ENCODE assay signal across 19 mouse cellular contexts in genomic region chr1:151679883-151680613, GRCm38 (mm10).
A peak's percentile ranks its signal among the peaks of the same experiment; 100 is the strongest.
DNase-seq lines count a peak whose midpoint lies in the region; ATAC-seq and TF ChIP-seq lines count a peak whose summit lies in the region.
"Had no signal": no experiment of that assay in that cellular context is flagged by ENCODE, and none has a peak within 500 bp of the region (broad histone marks: within the 10 kb centered on the region; RNA-seq: fewer than 3 reads in every experiment).

No protein-coding gene starts in this region.

- H3K36me3 ChIP-seq in heart, embryonic 15.5 days, result no peaks in the 10 kb centered on the region
- H3K36me3 ChIP-seq in stomach, embryonic 14.5 days (ENCODE audit: control insufficient read depth, insufficient read depth, low read length), result no peaks in the 10 kb centered on the region
- H3K36me3 ChIP-seq in stomach, postnatal 0 days (ENCODE audit: control insufficient read depth, insufficient read depth, low read length), result no peaks in the 10 kb centered on the region
- H3K36me3 ChIP-seq in stomach, embryonic 15.5 days, result no peaks in the 10 kb centered on the region
- H3K36me3 ChIP-seq: hindbrain, embryonic 10.5 days; intestine, embryonic 15.5 days; midbrain, embryonic 12.5 days had no signal

- 90% methylated on average over 4 of the region's 4 CpGs for WGBS in heart, embryonic 15.5 days
- 93% methylated on average over 4 of the region's 4 CpGs for WGBS in stomach, embryonic 14.5 days
- 96% methylated on average over 4 of the region's 4 CpGs for WGBS in stomach, postnatal 0 days
- 86% methylated on average over 4 of the region's 4 CpGs for WGBS in stomach, embryonic 15.5 days

- no peaks in the 10 kb centered on the region for H3K9me3 ChIP-seq in heart, embryonic 15.5 days (replicated peaks)
- H3K9me3 ChIP-seq in stomach, embryonic 14.5 days (ENCODE audit: control insufficient read depth, low read depth, low read length), result no peaks in the 10 kb centered on the region
- no peaks in the 10 kb centered on the region for H3K9me3 ChIP-seq in stomach, postnatal 0 days (ENCODE audit: control insufficient read depth, low read length)
- H3K9me3 ChIP-seq in stomach, embryonic 15.5 days, result no peaks in the 10 kb centered on the region
- H3K9me3 ChIP-seq: hindbrain, embryonic 10.5 days; intestine, embryonic 15.5 days; midbrain, embryonic 12.5 days had no signal

- H3K4me1 ChIP-seq in heart, embryonic 15.5 days (replicated peaks), result peaks cover 38% of the 10 kb centered on the region
- 0 out of 2 replicates have a peak, but pooled peaks cover 20% of the 10 kb centered on the region for H3K4me1 ChIP-seq in stomach, embryonic 14.5 days (ENCODE audit: control insufficient read depth, insufficient read depth, low read length)
- H3K4me1 ChIP-seq in stomach, postnatal 0 days (replicated peaks; ENCODE audit: control insufficient read depth, insufficient read depth), result no peaks in the 10 kb centered on the region; the same call in 1 of the 2 replicates
- H3K4me1 ChIP-seq in stomach, embryonic 15.5 days, result peaks cover 18% of the 10 kb centered on the region
- H3K4me1 ChIP-seq: midbrain, embryonic 12.5 days had no signal

- DNase-seq in CD4-positive, CD25-positive, alpha-beta regulatory T cell, adult 2 months (ENCODE audit: low read depth, low spot score), result peak; percentile 20
- no peak for DNase-seq in heart, postnatal 10 days
- no peak for DNase-seq in stomach, postnatal 0 days (ENCODE audit: low spot score)
- DNase-seq: cerebellum, adult 11-12 months; cerebellum, postnatal 25 days; kidney, adult 9 months; kidney, postnatal 25 days; lung, embryonic 14.5 days; lung, postnatal 4 days; right cerebral cortex, postnatal 14 days; spleen, adult 18-20 months had no signal

- TF ChIP-seq CTCF in stomach, postnatal 0 days (IDR thresholded peaks at IDR 0.05; ENCODE audit: low read depth), result no peak

- 0 out of 2 replicates have a peak overlapping the region, but pooled peaks have one; percentile 4 for H3K27ac ChIP-seq in heart, embryonic 15.5 days
- no peak overlapping the region for H3K27ac ChIP-seq in stomach, embryonic 14.5 days (ENCODE audit: low read length)
- no peak overlapping the region for H3K27ac ChIP-seq in stomach, postnatal 0 days (replicated peaks)
- no peak overlapping the region for H3K27ac ChIP-seq in stomach, embryonic 15.5 days
- H3K27ac ChIP-seq: hindbrain, embryonic 10.5 days; intestine, embryonic 15.5 days; midbrain, embryonic 12.5 days had no signal

- intact Hi-C loops in heart, postnatal 10 days (cut with DNase I), result no loop called here

- H3K9ac ChIP-seq in heart, embryonic 15.5 days, result no peak overlapping the region
- H3K9ac ChIP-seq in stomach, embryonic 14.5 days (replicated peaks; ENCODE audit: low read depth, low read length), result no peak overlapping the region
- no peak overlapping the region for H3K9ac ChIP-seq in stomach, postnatal 0 days (ENCODE audit: low read length)
- no peak overlapping the region for H3K9ac ChIP-seq in stomach, embryonic 15.5 days
- H3K9ac ChIP-seq: intestine, embryonic 15.5 days; lung, embryonic 14.5 days; midbrain, embryonic 12.5 days had no signal

- H3K27me3 ChIP-seq in heart, embryonic 15.5 days, result no peaks in the 10 kb centered on the region
- H3K27me3 ChIP-seq in stomach, embryonic 14.5 days (ENCODE audit: control insufficient read depth, insufficient read depth, low read length), result no peaks in the 10 kb centered on the region
- no peaks in the 10 kb centered on the region for H3K27me3 ChIP-seq in stomach, postnatal 0 days (ENCODE audit: control insufficient read depth, insufficient read depth, low read length)
- no peaks in the 10 kb centered on the region for H3K27me3 ChIP-seq in stomach, embryonic 15.5 days (replicated peaks)
- H3K27me3 ChIP-seq: intestine, embryonic 15.5 days; midbrain, embryonic 12.5 days had no signal

- H3K4me2 ChIP-seq in heart, embryonic 15.5 days, result no peak overlapping the region
- H3K4me2 ChIP-seq in stomach, embryonic 14.5 days (replicated peaks; ENCODE audit: low read depth, low read length), result no peak overlapping the region
- H3K4me2 ChIP-seq in stomach, postnatal 0 days (replicated peaks; ENCODE audit: low read depth), result no peak overlapping the region
- H3K4me2 ChIP-seq in stomach, embryonic 15.5 days, result no peak overlapping the region
- H3K4me2 ChIP-seq: intestine, embryonic 15.5 days; lung, embryonic 14.5 days; midbrain, embryonic 12.5 days had no signal

- no peak overlapping the region for H3K4me3 ChIP-seq in heart, embryonic 15.5 days
- H3K4me3 ChIP-seq in stomach, embryonic 14.5 days (ENCODE audit: low read depth, low read length), result no peak overlapping the region
- no peak overlapping the region for H3K4me3 ChIP-seq in stomach, postnatal 0 days (ENCODE audit: low read depth, low read length)
- no peak overlapping the region for H3K4me3 ChIP-seq in stomach, embryonic 15.5 days (replicated peaks)
- H3K4me3 ChIP-seq: hindbrain, embryonic 10.5 days; intestine, embryonic 15.5 days; midbrain, embryonic 12.5 days had no signal

- TF ChIP-seq EP300 in stomach, postnatal 0 days (optimal IDR thresholded peaks at IDR 0.05), result no peak

- ATAC-seq in CD4-positive, CD25-positive, alpha-beta regulatory T cell, adult 4 months, result no peak
- no peak for ATAC-seq in heart, embryonic 15.5 days (replicated peaks; ENCODE audit: insufficient number of reproducible peaks, insufficient read depth, low FRiP score, low read depth)
- 0 out of 2 replicates have a peak, but pooled peaks have one; percentile 25 for ATAC-seq in stomach, embryonic 14.5 days (ENCODE audit: insufficient number of reproducible peaks, insufficient read depth, low FRiP score, low read depth)
- no peak for ATAC-seq in stomach, postnatal 0 days (ENCODE audit: low FRiP score, low TSS enrichment)
- ATAC-seq in stomach, embryonic 15.5 days (ENCODE audit: insufficient read depth, low FRiP score, low read depth), result peak; percentile 32; the same call in 1 of the 2 replicates
- no peak for ATAC-seq in inflammation-experienced regulatory T-cells, adult 6 months
- ATAC-seq: intestine, embryonic 15.5 days had no signal

Comparison
In these comparisons a context has a peak if more than half of its experiments do, and no peak if none do; other contexts are left out.
1. ATAC-seq: peak in stomach, embryonic 14.5 days (single experiment) and stomach, embryonic 15.5 days (single experiment); none in CD4-positive, CD25-positive, alpha-beta regulatory T cell, adult 4 months (single experiment), heart, embryonic 15.5 days (single experiment), stomach, postnatal 0 days (single experiment) and inflammation-experienced regulatory T-cells, adult 6 months (single experiment).